Mouse (Mus musculus) thymus, adult 2 months (tissue): ENCODE data around the gene Itgb1bp1.

ENCODE experiments used
- CTCF ChIP-seq: fragments of 200-500 bp; IDR thresholded peaks from 2 replicates; pipeline ENCODE4 v1.5.1; 2012; ENCODE audit warnings: mild to moderate bottlenecking, control low read depth, low read length, moderate library complexity, borderline replicate concordance; ENCODE audit not compliant: control insufficient read depth, poor library complexity, insufficient read depth; ENCODE audit errors: extremely low read depth
- POLR2A ChIP-seq: fragments of 200-500 bp; IDR thresholded peaks from 2 replicates; pipeline ENCODE4 v1.6.1; 2012; ENCODE audit warnings: mild to moderate bottlenecking, low read length, control low read depth, moderate library complexity; ENCODE audit not compliant: control insufficient read depth, poor library complexity, insufficient read depth; ENCODE audit errors: extremely low read depth

DNA sequence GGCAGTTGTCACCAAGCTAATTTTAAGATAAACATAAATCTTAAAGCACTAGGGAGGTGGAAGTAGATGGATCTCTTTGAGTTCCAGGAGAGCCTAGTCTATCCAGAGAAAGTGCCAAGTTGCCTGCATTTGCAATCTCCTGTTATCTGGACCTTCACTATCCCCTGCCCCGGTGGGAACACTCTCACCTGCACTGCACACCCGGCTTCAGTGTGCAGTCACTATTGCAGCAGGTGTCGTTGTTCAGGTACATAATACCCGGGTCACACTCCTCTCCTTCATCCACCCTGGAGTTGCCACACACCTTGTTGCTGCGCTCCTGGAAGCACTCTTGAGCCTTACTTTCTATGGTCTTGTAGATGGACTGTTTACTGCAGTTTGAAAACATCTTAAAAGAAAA is 47.7 kb upstream of the Itgb1bp1 start:
- no peak for TF ChIP-seq CTCF
- no peak for TF ChIP-seq POLR2A
